Mouse (Mus musculus): ENCODE measurements at regions not wholly inside any gene's neighbourhood (a gene's known extent, or its start where the extent isn't known, plus 50 kb on each side); places are given as distances from the start of the nearest gene placed in this dataset.

DNA sequence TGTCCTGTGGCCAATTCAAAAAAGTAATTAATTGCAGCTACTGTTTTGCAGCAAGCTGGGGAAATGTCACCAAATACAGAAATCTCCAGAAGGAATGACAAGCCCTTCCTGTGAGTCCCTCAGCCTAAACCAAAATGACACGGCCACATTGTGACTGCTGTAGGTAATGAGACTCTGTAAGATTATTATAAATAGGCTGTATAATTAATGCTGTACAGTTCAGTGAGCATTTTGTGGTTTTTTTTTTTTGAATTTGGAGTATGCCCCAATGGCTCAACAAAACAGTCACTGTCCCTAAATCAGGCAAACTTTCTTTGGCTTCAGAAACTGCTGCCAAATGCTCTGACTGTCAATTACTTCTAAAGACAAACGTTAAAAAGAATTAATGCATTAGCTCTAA, 615.9 kb upstream of the Sema6d start:
- DNase-seq (ENCODE audit: low spot score), result peak; percentile 76

DNA sequence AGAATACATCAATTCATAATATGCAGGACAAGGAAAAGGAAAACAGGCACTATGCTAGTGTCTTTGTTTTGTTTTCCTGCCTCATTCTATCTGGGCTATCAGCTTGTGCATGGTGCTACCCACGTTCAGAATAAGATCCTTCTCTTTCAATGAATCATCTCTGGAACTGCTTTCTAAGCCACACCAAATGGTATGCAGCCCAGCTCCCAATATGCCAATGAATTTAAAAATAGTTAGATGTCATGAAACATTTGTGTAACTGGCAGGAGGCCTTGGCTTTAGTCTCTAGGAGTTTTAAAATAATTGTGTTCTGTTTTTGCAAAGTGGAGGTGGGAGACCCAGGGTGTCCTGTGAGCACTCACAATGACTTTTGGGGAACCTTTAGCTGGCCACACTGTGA, 603.1 kb upstream of the Sema6d start:
- DNase-seq (ENCODE audit: low spot score), result no peak

DNA sequence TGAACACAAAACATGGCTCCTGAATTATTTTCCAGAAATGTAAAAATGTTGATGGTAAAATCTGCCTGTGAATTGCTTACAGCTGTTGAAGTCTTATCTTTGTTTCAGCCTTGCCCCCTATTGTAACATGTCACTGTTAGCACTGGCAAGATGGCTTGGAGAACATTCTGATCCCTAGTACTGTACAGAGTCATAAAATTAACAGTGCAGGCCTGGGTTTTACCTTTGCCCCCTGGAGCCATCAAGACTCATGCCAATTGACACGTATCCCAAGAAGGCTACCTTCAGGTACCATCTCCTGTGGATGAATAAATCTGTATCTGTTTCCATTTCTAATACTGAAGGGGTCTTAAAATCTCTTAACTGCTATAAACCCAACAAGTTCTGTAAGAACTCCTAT, 583.6 kb upstream of the Sema6d start:
- DNase-seq (ENCODE audit: low spot score), result no peak

GRCm38 (mm10) chr2:123507095-123507494, 582.7 kb upstream of the Sema6d start:
- DNase-seq (ENCODE audit: low spot score), result no peak

DNA sequence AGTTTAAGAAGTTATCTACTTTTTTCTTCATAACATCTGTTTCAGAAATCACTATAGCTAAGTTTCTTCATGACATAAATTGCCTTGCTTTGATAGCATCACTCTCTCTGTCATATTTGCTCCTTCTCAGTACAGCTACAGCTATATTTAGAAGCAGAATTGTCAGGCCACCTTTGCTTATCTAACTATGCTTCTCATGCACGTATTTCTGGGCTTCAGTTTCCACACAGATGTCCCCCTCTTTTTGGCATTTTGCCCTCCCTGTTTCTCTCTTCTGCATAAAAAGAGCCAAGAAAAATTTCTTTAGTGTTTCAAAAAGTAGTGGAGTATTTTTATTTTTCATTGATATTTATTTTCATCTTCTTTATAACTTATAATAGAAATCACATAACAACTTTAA, 560.9 kb upstream of the Sema6d start:
- no peak for DNase-seq (ENCODE audit: low spot score)

GRCm38 (mm10) chr2:123532946-123533791, 556.6 kb upstream of the Sema6d start:
- peak; percentile 24 for DNase-seq (ENCODE audit: low spot score)

DNA sequence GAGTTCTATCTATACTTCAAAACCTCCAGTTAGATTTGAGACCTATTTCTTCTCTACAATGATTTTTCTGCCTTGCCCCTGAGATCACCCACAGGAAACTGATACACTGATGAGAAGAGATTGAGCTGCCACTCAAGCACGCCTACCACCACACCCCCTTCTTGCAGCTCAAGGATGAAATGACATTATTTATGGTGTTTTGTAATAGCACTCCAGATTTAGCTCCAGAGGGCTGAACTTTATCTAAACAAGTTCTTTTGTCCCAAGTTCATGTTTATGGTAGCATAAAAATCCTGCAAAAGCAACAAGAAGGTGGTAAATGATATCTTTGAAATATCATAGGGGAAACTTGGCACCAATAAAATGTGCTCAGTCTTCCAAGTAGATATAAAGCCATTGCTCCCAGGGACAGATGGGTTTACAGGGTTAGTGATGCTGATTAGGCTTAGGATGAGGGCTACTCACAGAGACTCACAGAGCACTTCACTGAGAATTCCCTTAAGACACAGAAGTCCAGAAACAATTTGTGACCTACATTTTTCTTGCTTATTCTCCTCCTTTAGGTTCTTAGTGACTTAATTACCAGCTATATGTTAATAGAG, 538.4 kb upstream of the Sema6d start:
- DNase-seq (ENCODE audit: low spot score), result no peak

GRCm38 (mm10) chr2:123558123-123558650, 531.6 kb upstream of the Sema6d start:
- DNase-seq (ENCODE audit: low spot score), result peak; percentile 59

Measured in retina, embryonic 14.5 days (tissue).